Mouse (Mus musculus): ENCODE results near the gene A230072I06Rik. TPM values are rescaled to one million over a fixed set of nuclear protein-coding genes. Genes with fewer than 3 reads are reported as not detected.

Gene A230072I06Rik
- polyA plus RNA-seq, 1 experiment from 2014 or later = not detected

DNA sequence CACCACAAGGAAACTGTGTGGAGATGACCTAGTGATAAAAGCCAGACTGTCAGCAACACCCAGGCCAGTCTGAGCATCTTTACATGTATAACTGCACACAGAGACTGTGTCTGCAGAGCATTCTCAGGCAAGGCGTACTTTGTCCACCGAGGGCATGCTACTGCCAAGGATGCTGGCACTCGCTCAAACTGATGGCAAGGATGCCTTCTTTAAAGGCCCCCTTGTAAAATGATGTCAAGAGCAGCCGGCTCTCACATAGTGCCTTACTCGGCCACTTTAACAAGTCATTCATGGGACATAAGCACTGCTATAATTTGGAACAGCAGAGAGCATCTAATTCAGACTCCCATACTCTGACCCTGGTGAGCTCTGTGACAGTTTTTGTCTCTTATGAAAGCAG lies 36.6 kb downstream of the A230072I06Rik start:
- no peaks in the 10 kb centered on the region for H3K36me3 ChIP-seq (ENCODE audit: insufficient read depth, low read length)
- TF ChIP-seq CTCF (IDR thresholded peaks at IDR 0.05; ENCODE audit: low read depth) = no peak
- no peak overlapping the region for H3K27ac ChIP-seq
- ATAC-seq (replicated peaks; ENCODE audit: low FRiP score, low read depth) (no peak), DNase-seq (ENCODE audit: low spot score) (no peak)
- no peak overlapping the region for H3K4me3 ChIP-seq (replicated peaks; ENCODE audit: low read depth, low read length)
- 68% methylated on average over 5 of the region's 5 CpGs for WGBS
- H3K9me3 ChIP-seq (replicated peaks; ENCODE audit: low read length) = no peaks in the 10 kb centered on the region
- no peak overlapping the region for H3K9ac ChIP-seq (ENCODE audit: low read depth, low read length)
- no peak overlapping the region for H3K4me2 ChIP-seq (ENCODE audit: low read length)
- no peaks in the 10 kb centered on the region for H3K4me1 ChIP-seq (replicated peaks; ENCODE audit: insufficient read depth, low read length)
- H3K27me3 ChIP-seq (ENCODE audit: insufficient read depth, low read length) = peaks cover 13% of the 10 kb centered on the region; the same call in 1 of the 2 replicates

DNA sequence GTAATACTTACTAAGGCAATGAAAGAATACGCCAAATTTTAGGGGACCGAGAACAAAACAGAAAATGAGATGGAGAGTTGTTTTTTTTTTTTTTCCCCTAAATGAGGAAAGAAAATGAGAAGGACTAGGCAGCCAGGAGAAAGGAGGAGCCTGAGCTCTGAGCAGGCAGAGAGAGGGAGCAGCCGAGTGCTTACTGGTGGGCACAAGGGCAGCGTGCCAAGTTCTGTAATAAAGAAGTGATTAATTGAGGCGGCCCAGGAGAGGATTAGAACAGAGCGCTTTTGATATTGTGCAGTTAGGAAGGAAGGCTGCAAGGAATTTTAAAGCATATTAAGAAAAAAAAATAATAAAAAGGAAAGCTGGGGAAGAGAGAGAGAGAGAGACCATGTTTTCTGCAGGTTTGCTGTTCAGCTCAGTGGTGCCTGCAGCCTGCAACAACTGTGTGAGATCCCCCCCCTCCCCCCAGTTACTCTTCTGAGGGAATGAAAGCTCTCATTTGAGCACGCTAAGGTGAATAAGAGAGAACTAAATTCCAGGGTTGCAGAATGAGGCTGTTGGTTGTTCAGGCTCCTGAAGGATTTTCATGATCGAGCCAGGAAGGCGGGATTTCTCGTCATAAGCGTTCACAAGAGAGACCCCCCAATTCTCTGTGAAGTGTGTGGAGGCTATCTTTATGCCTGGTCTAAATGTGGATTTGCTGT lies 41.3 kb downstream of the A230072I06Rik start:
- no peak for TF ChIP-seq CTCF (IDR thresholded peaks at IDR 0.05; ENCODE audit: low read depth)
- DNase-seq (ENCODE audit: low spot score) = peak; percentile 33
- H3K9me3 ChIP-seq (replicated peaks; ENCODE audit: low read length) = no peaks in the 10 kb centered on the region
- no peaks in the 10 kb centered on the region for H3K36me3 ChIP-seq (ENCODE audit: insufficient read depth, low read length)
- no peak for ATAC-seq (replicated peaks; ENCODE audit: low FRiP score, low read depth)
- WGBS = 51% methylated on average over 11 of the region's 11 CpGs
- H3K4me2 ChIP-seq (ENCODE audit: low read length) = no peak overlapping the region
- no peaks in the 10 kb centered on the region for H3K4me1 ChIP-seq (replicated peaks; ENCODE audit: insufficient read depth, low read length)
- no peak overlapping the region for H3K27ac ChIP-seq
- H3K9ac ChIP-seq (ENCODE audit: low read depth, low read length) = no peak overlapping the region
- H3K27me3 ChIP-seq (ENCODE audit: insufficient read depth, low read length) = peaks cover 8% of the 10 kb centered on the region; the same call in 1 of the 2 replicates
- H3K4me3 ChIP-seq (replicated peaks; ENCODE audit: low read depth, low read length) = no peak overlapping the region

DNA sequence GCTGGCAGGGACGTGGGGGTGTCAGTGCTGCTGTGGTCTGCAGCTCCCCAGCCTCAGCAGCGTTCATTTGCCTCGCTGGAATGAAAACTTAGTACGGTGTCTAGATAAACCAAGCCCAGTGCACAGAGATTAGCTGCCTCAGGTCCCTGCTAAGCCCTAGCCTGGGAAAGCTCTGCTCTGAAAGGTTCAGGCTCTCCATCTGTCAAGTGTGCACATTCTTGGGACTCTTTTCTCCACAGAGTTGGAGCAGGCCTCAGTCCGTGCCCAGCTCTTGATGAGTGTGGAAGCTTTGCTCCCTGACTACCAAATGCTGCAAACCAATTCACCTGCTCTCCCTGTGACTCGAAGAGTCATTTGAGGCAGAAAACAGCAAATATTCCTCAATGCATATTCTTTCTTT lies 43.5 kb downstream of the A230072I06Rik start:
- DNase-seq (ENCODE audit: low spot score) (no peak), ATAC-seq (replicated peaks; ENCODE audit: low FRiP score, low read depth) (no peak)
- no peaks in the 10 kb centered on the region for H3K36me3 ChIP-seq (ENCODE audit: insufficient read depth, low read length)
- no peak for TF ChIP-seq CTCF (IDR thresholded peaks at IDR 0.05; ENCODE audit: low read depth)
- H3K4me2 ChIP-seq (ENCODE audit: low read length) = no peak overlapping the region
- 90% methylated on average over 6 of the region's 6 CpGs for WGBS
- H3K4me1 ChIP-seq (replicated peaks; ENCODE audit: insufficient read depth, low read length) = no peaks in the 10 kb centered on the region
- no peak overlapping the region for H3K4me3 ChIP-seq (replicated peaks; ENCODE audit: low read depth, low read length)
- H3K27ac ChIP-seq = no peak overlapping the region
- no peak overlapping the region for H3K9ac ChIP-seq (ENCODE audit: low read depth, low read length)
- H3K9me3 ChIP-seq (replicated peaks; ENCODE audit: low read length) = no peaks in the 10 kb centered on the region
- no peaks in the 10 kb centered on the region for H3K27me3 ChIP-seq (ENCODE audit: insufficient read depth, low read length)

DNA sequence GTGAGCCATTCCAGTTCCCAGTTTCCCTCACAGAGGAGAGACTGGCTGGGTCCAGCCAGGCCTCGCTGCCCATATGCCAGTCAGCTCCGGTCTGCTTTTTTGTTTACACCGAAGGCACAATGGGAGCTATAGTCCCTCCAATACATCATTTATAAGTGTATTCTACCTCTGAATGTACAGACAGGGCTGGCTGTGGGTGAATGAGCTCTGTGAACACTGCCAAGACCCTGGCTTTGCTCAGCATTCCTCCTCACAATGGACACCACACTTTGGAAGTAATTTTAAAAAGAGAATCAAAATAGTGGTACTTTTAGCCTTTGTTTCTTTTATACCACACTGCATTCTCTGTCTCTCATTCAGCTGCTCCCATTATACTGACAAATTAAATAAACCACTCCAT lies 44.6 kb downstream of the A230072I06Rik start:
- 72% methylated on average over 3 of the region's 3 CpGs for WGBS
- H3K27me3 ChIP-seq (ENCODE audit: insufficient read depth, low read length) = no peaks in the 10 kb centered on the region
- no peak for TF ChIP-seq CTCF (IDR thresholded peaks at IDR 0.05; ENCODE audit: low read depth)
- no peaks in the 10 kb centered on the region for H3K9me3 ChIP-seq (replicated peaks; ENCODE audit: low read length)
- H3K9ac ChIP-seq (ENCODE audit: low read depth, low read length) = no peak overlapping the region
- H3K4me3 ChIP-seq (replicated peaks; ENCODE audit: low read depth, low read length) = no peak overlapping the region
- H3K36me3 ChIP-seq (ENCODE audit: insufficient read depth, low read length) = no peaks in the 10 kb centered on the region
- ATAC-seq (replicated peaks; ENCODE audit: low FRiP score, low read depth) (no peak), DNase-seq (ENCODE audit: low spot score) (no peak)
- no peaks in the 10 kb centered on the region for H3K4me1 ChIP-seq (replicated peaks; ENCODE audit: insufficient read depth, low read length)
- H3K4me2 ChIP-seq (ENCODE audit: low read length) = no peak overlapping the region
- no peak overlapping the region for H3K27ac ChIP-seq

DNA sequence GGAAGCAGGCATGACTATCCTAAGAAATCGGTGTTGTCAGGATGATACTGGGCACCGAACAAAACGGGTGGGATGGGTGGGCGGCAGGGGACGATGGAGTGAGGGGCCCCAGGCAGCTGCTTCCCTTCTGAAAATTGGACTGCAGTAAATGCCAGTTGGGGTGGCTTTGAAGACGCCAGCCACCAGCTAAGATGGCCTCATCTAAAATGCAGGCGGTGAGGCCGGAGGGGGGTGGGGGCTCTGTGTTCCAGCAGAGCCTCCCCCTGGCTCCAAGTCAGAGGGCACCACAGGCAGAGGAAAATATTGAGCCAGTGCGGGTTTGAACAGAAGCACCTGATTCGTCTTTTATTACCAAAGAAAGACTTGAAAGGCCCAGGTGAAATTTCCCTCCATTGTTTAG lies 45.9 kb downstream of the A230072I06Rik start:
- no peak overlapping the region for H3K4me3 ChIP-seq (replicated peaks; ENCODE audit: low read depth, low read length)
- H3K9ac ChIP-seq (ENCODE audit: low read depth, low read length) = no peak overlapping the region
- DNase-seq (ENCODE audit: low spot score) = no peak
- H3K27ac ChIP-seq = no peak overlapping the region
- no peaks in the 10 kb centered on the region for H3K27me3 ChIP-seq (ENCODE audit: insufficient read depth, low read length)
- TF ChIP-seq CTCF (IDR thresholded peaks at IDR 0.05; ENCODE audit: low read depth) = no peak
- H3K36me3 ChIP-seq (ENCODE audit: insufficient read depth, low read length) = no peaks in the 10 kb centered on the region
- H3K4me2 ChIP-seq (ENCODE audit: low read length) = no peak overlapping the region
- H3K4me1 ChIP-seq (replicated peaks; ENCODE audit: insufficient read depth, low read length) = no peaks in the 10 kb centered on the region
- no peak for ATAC-seq (replicated peaks; ENCODE audit: low FRiP score, low read depth)
- no peaks in the 10 kb centered on the region for H3K9me3 ChIP-seq (replicated peaks; ENCODE audit: low read length)
- 35% methylated on average over 10 of the region's 10 CpGs for WGBS

DNA sequence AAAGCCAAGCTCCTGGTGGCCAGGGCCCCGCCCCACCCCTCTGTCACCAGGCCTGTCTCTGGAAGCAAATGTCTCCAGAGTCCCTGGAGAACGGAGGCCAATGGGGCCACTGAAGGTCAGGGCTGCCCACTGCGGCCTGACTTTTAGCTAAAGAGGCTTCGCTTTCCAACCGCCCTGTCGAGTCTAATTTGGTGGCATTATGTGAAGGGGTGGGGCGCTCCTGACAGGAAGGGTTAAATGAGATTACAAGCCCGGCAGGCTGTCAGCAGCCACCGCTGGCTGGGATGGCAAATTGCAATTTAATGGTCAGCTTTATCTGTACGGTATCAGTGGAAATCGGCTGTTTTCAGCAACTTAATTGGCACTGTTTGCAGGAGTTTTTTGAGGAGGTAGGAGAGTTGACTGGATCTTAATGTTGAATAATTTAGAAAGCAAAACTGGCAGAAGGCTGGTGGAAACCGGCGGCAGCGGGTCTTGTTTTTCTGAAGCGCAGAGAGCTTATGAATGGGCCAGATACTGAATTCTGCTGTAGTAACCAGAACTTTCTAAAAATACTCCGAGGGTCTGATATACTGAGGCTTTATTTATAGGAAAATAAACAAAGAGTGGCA lies 46.5 kb downstream of the A230072I06Rik start:
- no peak overlapping the region for H3K4me2 ChIP-seq (ENCODE audit: low read length)
- no peaks in the 10 kb centered on the region for H3K36me3 ChIP-seq (ENCODE audit: insufficient read depth, low read length)
- no peaks in the 10 kb centered on the region for H3K27me3 ChIP-seq (ENCODE audit: insufficient read depth, low read length)
- no peak for DNase-seq (ENCODE audit: low spot score)
- H3K27ac ChIP-seq = no peak overlapping the region
- no peak overlapping the region for H3K4me3 ChIP-seq (replicated peaks; ENCODE audit: low read depth, low read length)
- ATAC-seq (replicated peaks; ENCODE audit: low FRiP score, low read depth) = no peak
- no peaks in the 10 kb centered on the region for H3K4me1 ChIP-seq (replicated peaks; ENCODE audit: insufficient read depth, low read length)
- no peaks in the 10 kb centered on the region for H3K9me3 ChIP-seq (replicated peaks; ENCODE audit: low read length)
- no peak overlapping the region for H3K9ac ChIP-seq (ENCODE audit: low read depth, low read length)
- 33% methylated on average over 16 of the region's 16 CpGs for WGBS
- TF ChIP-seq CTCF (IDR thresholded peaks at IDR 0.05; ENCODE audit: low read depth) = no peak

All from kidney, postnatal 0 days (tissue).